11 mouse cellular contexts compared by ENCODE assay signal in genomic region chr17:25076906-25077305, GRCm38 (mm10). TPM values are rescaled to one million over a fixed set of nuclear protein-coding genes. Genes with fewer than 3 reads are reported as not detected.
DNase-seq lines count a peak whose midpoint lies in the region; ATAC-seq and TF ChIP-seq lines count a peak whose summit lies in the region.
"Had no signal": no experiment of that assay in that cellular context is flagged by ENCODE, and none has a peak within 500 bp of the region (broad histone marks: within the 10 kb centered on the region; RNA-seq: fewer than 3 reads in every experiment).

No protein-coding gene starts in this region.

- H3K27ac ChIP-seq in heart, adult 2 months, result peak overlapping the region; percentile 99
- H3K27ac ChIP-seq in kidney, embryonic 15.5 days, result no peak overlapping the region
- peak overlapping the region; percentile 21; the same call in 1 of the 2 replicates for H3K27ac ChIP-seq in midbrain, embryonic 13.5 days
- no peak overlapping the region for H3K27ac ChIP-seq in midbrain, embryonic 15.5 days
- H3K27ac ChIP-seq in embryonic facial prominence, embryonic 14.5 days (replicated peaks; ENCODE audit: low read depth, low read length), result no peak overlapping the region

- peaks cover 3% of the 10 kb centered on the region for H3K79me2 ChIP-seq in heart, adult 2 months (replicated peaks; ENCODE audit: control insufficient read depth, insufficient read depth, low read length)

- no peak for ATAC-seq in kidney, embryonic 15.5 days (replicated peaks; ENCODE audit: low FRiP score)
- no peak for ATAC-seq in midbrain, embryonic 13.5 days
- no peak for ATAC-seq in midbrain, embryonic 15.5 days (replicated peaks)
- ATAC-seq in embryonic facial prominence, embryonic 14.5 days (ENCODE audit: low read depth), result no peak

- DNase-seq in heart, adult 2 months, result no peak
- no peak for DNase-seq in heart, adult 18-20 months
- DNase-seq in kidney, postnatal 10 days, result no peak
- DNase-seq in embryonic facial prominence, embryonic 14.5 days (ENCODE audit: low spot score), result no peak
- no peak for DNase-seq in thymus, postnatal 0 days (ENCODE audit: low spot score)
- DNase-seq: gastrocnemius, postnatal 14 days; kidney, adult 8-10 months had no signal

- no peak for TF ChIP-seq CTCF in heart, adult 2 months (IDR thresholded peaks at IDR 0.05)

- peak overlapping the region; percentile 42 for H3K4me2 ChIP-seq in kidney, embryonic 15.5 days
- H3K4me2 ChIP-seq in midbrain, embryonic 13.5 days (replicated peaks), result no peak overlapping the region
- H3K4me2 ChIP-seq in midbrain, embryonic 15.5 days, result no peak overlapping the region
- peak overlapping the region; percentile 1; the same call in 1 of the 2 replicates for H3K4me2 ChIP-seq in embryonic facial prominence, embryonic 14.5 days (ENCODE audit: low read depth, low read length)

- WGBS in heart, adult 2 months, result 60% methylated on average over 4 of the region's 4 CpGs
- 91% methylated on average over 4 of the region's 4 CpGs for WGBS in kidney, embryonic 15.5 days
- 88% methylated on average over 4 of the region's 4 CpGs for WGBS in midbrain, embryonic 13.5 days
- WGBS in midbrain, embryonic 15.5 days, result 92% methylated on average over 4 of the region's 4 CpGs
- WGBS in embryonic facial prominence, embryonic 14.5 days, result 94% methylated on average over 4 of the region's 4 CpGs

- no peaks in the 10 kb centered on the region for H3K9me3 ChIP-seq in kidney, embryonic 15.5 days (replicated peaks)
- H3K9me3 ChIP-seq in midbrain, embryonic 13.5 days, result no peaks in the 10 kb centered on the region
- H3K9me3 ChIP-seq in midbrain, embryonic 15.5 days, result no peaks in the 10 kb centered on the region
- H3K9me3 ChIP-seq in embryonic facial prominence, embryonic 14.5 days (ENCODE audit: control insufficient read depth, low read length), result no peaks in the 10 kb centered on the region

- intact Hi-C loops in heart, adult 2 months (cut with DNase I), result loop anchor here (10.0 kb wide), 1 partner anchor 432 kb away; no protein-coding TSS in a partner anchor

- H3K27me3 ChIP-seq in heart, adult 2 months (ENCODE audit: control insufficient read depth, insufficient read depth, low read length), result no peaks in the 10 kb centered on the region
- H3K27me3 ChIP-seq in kidney, embryonic 15.5 days, result no peaks in the 10 kb centered on the region
- no peaks in the 10 kb centered on the region for H3K27me3 ChIP-seq in midbrain, embryonic 13.5 days
- no peaks in the 10 kb centered on the region for H3K27me3 ChIP-seq in midbrain, embryonic 15.5 days (replicated peaks)
- no peaks in the 10 kb centered on the region for H3K27me3 ChIP-seq in embryonic facial prominence, embryonic 14.5 days (replicated peaks; ENCODE audit: control insufficient read depth, insufficient read depth, low read length)

- peaks cover 9% of the 10 kb centered on the region for H3K36me3 ChIP-seq in heart, adult 2 months (ENCODE audit: control insufficient read depth, insufficient read depth, low read length)
- H3K36me3 ChIP-seq in kidney, embryonic 15.5 days, result peaks cover 23% of the 10 kb centered on the region; the same call in 1 of the 2 replicates
- peaks cover 25% of the 10 kb centered on the region for H3K36me3 ChIP-seq in midbrain, embryonic 13.5 days
- H3K36me3 ChIP-seq in midbrain, embryonic 15.5 days (replicated peaks), result no peaks in the 10 kb centered on the region
- H3K36me3 ChIP-seq in embryonic facial prominence, embryonic 14.5 days (ENCODE audit: control insufficient read depth, insufficient read depth, low read length), result 0 out of 2 replicates have a peak, but pooled peaks cover 7% of the 10 kb centered on the region

- TF ChIP-seq POLR2A in heart, adult 2 months (IDR thresholded peaks at IDR 0.05; ENCODE audit: insufficient read depth, low read depth, low read length), result no peak

- peak overlapping the region; percentile 60 for H3K9ac ChIP-seq in heart, adult 2 months (ENCODE audit: low read depth, low read length)
- no peak overlapping the region for H3K9ac ChIP-seq in kidney, embryonic 15.5 days
- no peak overlapping the region for H3K9ac ChIP-seq in midbrain, embryonic 13.5 days (replicated peaks)
- no peak overlapping the region for H3K9ac ChIP-seq in midbrain, embryonic 15.5 days
- H3K9ac ChIP-seq in embryonic facial prominence, embryonic 14.5 days (ENCODE audit: low read depth, low read length), result no peak overlapping the region

- peak overlapping the region; percentile 81 for H3K4me3 ChIP-seq in heart, adult 2 months
- H3K4me3 ChIP-seq in kidney, embryonic 15.5 days (replicated peaks), result 0 out of 2 replicates have a peak overlapping the region, but pooled peaks have one; percentile 3
- H3K4me3 ChIP-seq in midbrain, embryonic 13.5 days (replicated peaks), result no peak overlapping the region
- H3K4me3 ChIP-seq in midbrain, embryonic 15.5 days, result no peak overlapping the region
- no peak overlapping the region for H3K4me3 ChIP-seq in embryonic facial prominence, embryonic 14.5 days (ENCODE audit: low read depth, low read length)

- peaks cover 18% of the 10 kb centered on the region for H3K4me1 ChIP-seq in heart, adult 2 months (ENCODE audit: control insufficient read depth, insufficient read depth, low read length)
- peaks cover 42% of the 10 kb centered on the region for H3K4me1 ChIP-seq in kidney, embryonic 15.5 days
- H3K4me1 ChIP-seq in midbrain, embryonic 13.5 days (replicated peaks), result 0 out of 2 replicates have a peak, but pooled peaks cover 4% of the 10 kb centered on the region
- no peaks in the 10 kb centered on the region for H3K4me1 ChIP-seq in midbrain, embryonic 15.5 days
- H3K4me1 ChIP-seq in embryonic facial prominence, embryonic 14.5 days (ENCODE audit: control insufficient read depth, insufficient read depth, low read length), result peaks cover 29% of the 10 kb centered on the region

- TF ChIP-seq EP300 in heart, adult 2 months (IDR thresholded peaks at IDR 0.05; ENCODE audit: insufficient read depth, low read depth, low read length), result no peak

RNA-seq across cellular contexts. Expression of gene Tmem204, which starts 6.5 kb away (rescaled TPM):
- 10 to 100 TPM; 40.0 to 45.1 TPM for total RNA-seq in heart, adult 2 months (2021)
- 77.3 and 82.0 TPM in 2 replicates for polyA plus RNA-seq in heart, adult 2 months (2012; rRNA removed)
- 10 to 100 TPM; 41.5 to 48.0 TPM for total RNA-seq in heart, adult 18-20 months (2021)
- 29.6 and 31.6 TPM in 2 replicates for polyA plus RNA-seq in kidney, embryonic 15.5 days (2015; fragmentation: Nextera tagmentation; extraction: Ambion mirVana)
- polyA plus RNA-seq in midbrain, embryonic 13.5 days (2015; fragmentation: Nextera tagmentation; extraction: Ambion mirVana), result 9.4 and 10.8 TPM in 2 replicates
- 12.6 and 13.0 TPM in 2 replicates for polyA plus RNA-seq in midbrain, embryonic 15.5 days (2015; fragmentation: Nextera tagmentation; extraction: Ambion mirVana)
- 22.6 and 23.2 TPM in 2 replicates for polyA plus RNA-seq in embryonic facial prominence, embryonic 14.5 days (2014; fragmentation: Nextera tagmentation; extraction: Ambion mirVana)
- 5.5 and 6.0 TPM in 2 replicates for polyA plus RNA-seq in thymus, postnatal 0 days (2015; fragmentation: Nextera tagmentation; extraction: Ambion mirVana)

RNA-seq across cellular contexts. Expression of gene Telo2, which starts 38.9 kb away (rescaled TPM):
- 10 to 100 TPM; 12.1 to 13.5 TPM for total RNA-seq in heart, adult 2 months (2021)
- 12.7 and 15.5 TPM in 2 replicates for polyA plus RNA-seq in heart, adult 2 months (2012; rRNA removed)
- 10 to 100 TPM; 11.1 to 14.5 TPM for total RNA-seq in heart, adult 18-20 months (2021)
- 44.4 and 45.3 TPM in 2 replicates for polyA plus RNA-seq in kidney, embryonic 15.5 days (2015; fragmentation: Nextera tagmentation; extraction: Ambion mirVana)
- polyA plus RNA-seq in midbrain, embryonic 13.5 days (2015; fragmentation: Nextera tagmentation; extraction: Ambion mirVana), result 45.3 and 48.0 TPM in 2 replicates
- 57.8 and 67.0 TPM in 2 replicates for polyA plus RNA-seq in midbrain, embryonic 15.5 days (2015; fragmentation: Nextera tagmentation; extraction: Ambion mirVana)
- 24.8 and 37.2 TPM in 2 replicates for polyA plus RNA-seq in embryonic facial prominence, embryonic 14.5 days (2014; fragmentation: Nextera tagmentation; extraction: Ambion mirVana)
- 19.2 and 19.8 TPM in 2 replicates for polyA plus RNA-seq in thymus, postnatal 0 days (2015; fragmentation: Nextera tagmentation; extraction: Ambion mirVana)

RNA-seq across cellular contexts. Expression of gene Ptx4, which starts 43.7 kb away (rescaled TPM):
- 1 to 10 TPM; 5.4 to 5.8 TPM for total RNA-seq in heart, adult 2 months (2021)
- polyA plus RNA-seq in heart, adult 2 months (2012; rRNA removed), result 0.16 and 0.26 TPM in 2 replicates
- 1 to 10 TPM; 2.5 to 3.0 TPM for total RNA-seq in heart, adult 18-20 months (2021)
- 0.16 and 0.24 TPM in 2 replicates for polyA plus RNA-seq in kidney, embryonic 15.5 days (2015; fragmentation: Nextera tagmentation; extraction: Ambion mirVana)
- polyA plus RNA-seq in midbrain, embryonic 13.5 days (2015; fragmentation: Nextera tagmentation; extraction: Ambion mirVana), result not detected in 2 replicates
- polyA plus RNA-seq in midbrain, embryonic 15.5 days (2015; fragmentation: Nextera tagmentation; extraction: Ambion mirVana), result not detected in 2 replicates
- 1.8 and 2.9 TPM in 2 replicates for polyA plus RNA-seq in embryonic facial prominence, embryonic 14.5 days (2014; fragmentation: Nextera tagmentation; extraction: Ambion mirVana)
- polyA plus RNA-seq in thymus, postnatal 0 days (2015; fragmentation: Nextera tagmentation; extraction: Ambion mirVana), result 0.12 TPM in 1 of 2 replicates, not detected in the other
- total RNA-seq: adrenal gland, adult 18-20 months had no signal

RNA-seq across cellular contexts. Expression of gene Clcn7, which starts 56.3 kb away (rescaled TPM):
- total RNA-seq in heart, adult 2 months (2021), result 10 to 100 TPM; 25.4 to 28.5 TPM
- polyA plus RNA-seq in heart, adult 2 months (2012; rRNA removed), result 24.6 and 31.3 TPM in 2 replicates
- 10 to 100 TPM; 26.2 to 31.3 TPM for total RNA-seq in heart, adult 18-20 months (2021)
- polyA plus RNA-seq in kidney, embryonic 15.5 days (2015; fragmentation: Nextera tagmentation; extraction: Ambion mirVana), result 20.7 and 24.6 TPM in 2 replicates
- polyA plus RNA-seq in midbrain, embryonic 13.5 days (2015; fragmentation: Nextera tagmentation; extraction: Ambion mirVana), result 29.1 and 29.7 TPM in 2 replicates
- 35.0 and 36.3 TPM in 2 replicates for polyA plus RNA-seq in midbrain, embryonic 15.5 days (2015; fragmentation: Nextera tagmentation; extraction: Ambion mirVana)
- polyA plus RNA-seq in embryonic facial prominence, embryonic 14.5 days (2014; fragmentation: Nextera tagmentation; extraction: Ambion mirVana), result 21.4 and 22.6 TPM in 2 replicates
- polyA plus RNA-seq in thymus, postnatal 0 days (2015; fragmentation: Nextera tagmentation; extraction: Ambion mirVana), result 12.7 and 15.0 TPM in 2 replicates

Comparison
In these comparisons a context has a peak if more than half of its experiments do, and no peak if none do; other contexts are left out.
1. H3K27ac ChIP-seq: peak in heart, adult 2 months (single experiment) and midbrain, embryonic 13.5 days (single experiment); none in kidney, embryonic 15.5 days (single experiment), midbrain, embryonic 15.5 days (single experiment) and embryonic facial prominence, embryonic 14.5 days (single experiment).
2. H3K4me3 ChIP-seq: peak in heart, adult 2 months (single experiment) and kidney, embryonic 15.5 days (single experiment); none in midbrain, embryonic 13.5 days (single experiment), midbrain, embryonic 15.5 days (single experiment) and embryonic facial prominence, embryonic 14.5 days (single experiment).
3. H3K4me2 ChIP-seq: peak in kidney, embryonic 15.5 days (single experiment) and embryonic facial prominence, embryonic 14.5 days (single experiment); none in midbrain, embryonic 13.5 days (single experiment) and midbrain, embryonic 15.5 days (single experiment).